Mouse (Mus musculus) mature B cell (primary cell): ENCODE data around the gene Slc16a9.
"Not testable (repeated sequence)": the region's sequence is repeated elsewhere in the genome, so short reads cannot be mapped to it uniquely, and the experiment has no call there.

Source experiments
- in situ Hi-C: fragments of 300-500 bp; cut with MboI; formaldehyde crosslinking; loops from 2 replicates; pipeline ENCODE4 v1.14.3; 2019

Gene Slc16a9

GRCm38 (mm10) chr10:70244921-70245558 lies at the start of gene Slc16a9:
TSS of gene Slc16a9 (plus strand) at chr10:70245100.
- in situ Hi-C loops, result no loop called here

GRCm38 (mm10) chr10:70195279-70195678 lies 49.6 kb upstream of the Slc16a9 start:
- in situ Hi-C loops, result no loop called here

GRCm38 (mm10) chr10:70195786-70196185 lies 49.1 kb upstream of the Slc16a9 start:
- in situ Hi-C loops, result no loop called here

- in situ Hi-C loops, result no loop called here
These were observed 48.2 kb upstream of the Slc16a9 start for GRCm38 (mm10) chr10:70196666-70197065.

- in situ Hi-C loops, result no loop called here
These were observed 47.3 kb upstream of the Slc16a9 start for GRCm38 (mm10) chr10:70197601-70198000.

- in situ Hi-C loops, result no loop called here
These were observed 46.9 kb upstream of the Slc16a9 start for GRCm38 (mm10) chr10:70198012-70198411.

- in situ Hi-C loops, result no loop called here
These were observed 45.9 kb upstream of the Slc16a9 start for GRCm38 (mm10) chr10:70198951-70199463.

- in situ Hi-C loops, result no loop called here
These were observed 45.3 kb upstream of the Slc16a9 start for GRCm38 (mm10) chr10:70199466-70200210.

GRCm38 (mm10) chr10:70200889-70201500 lies 43.9 kb upstream of the Slc16a9 start:
- in situ Hi-C loops, result no loop called here

GRCm38 (mm10) chr10:70204505-70205399 lies 40.1 kb upstream of the Slc16a9 start, which contains the start of gene Mrln:
TSS of gene Mrln (plus strand) at chr10:70204664.
- in situ Hi-C loops, result no loop called here

- in situ Hi-C loops, result no loop called here
These were observed 33.6 kb upstream of the Slc16a9 start for GRCm38 (mm10) chr10:70211281-70211680.

- in situ Hi-C loops, result no loop called here
These were observed 23.9 kb upstream of the Slc16a9 start for GRCm38 (mm10) chr10:70220971-70221370.

GRCm38 (mm10) chr10:70222231-70222630 lies 22.7 kb upstream of the Slc16a9 start:
- in situ Hi-C loops, result not testable (repeated sequence)

GRCm38 (mm10) chr10:70224571-70224970 lies 20.3 kb upstream of the Slc16a9 start:
- in situ Hi-C loops, result no loop called here

- in situ Hi-C loops, result no loop called here
These were observed 19.1 kb upstream of the Slc16a9 start for GRCm38 (mm10) chr10:70225760-70226159.

GRCm38 (mm10) chr10:70226608-70227007 lies 18.3 kb upstream of the Slc16a9 start:
- in situ Hi-C loops, result no loop called here

- in situ Hi-C loops, result no loop called here
These were observed 14.5 kb upstream of the Slc16a9 start for GRCm38 (mm10) chr10:70230352-70230751.

- in situ Hi-C loops, result no loop called here
These were observed 7.0 kb upstream of the Slc16a9 start for GRCm38 (mm10) chr10:70237936-70238335.

GRCm38 (mm10) chr10:70242751-70243444 lies 2.0 kb upstream of the Slc16a9 start:
- in situ Hi-C loops, result no loop called here

GRCm38 (mm10) chr10:70245559-70245945 lies 652 bp downstream of the Slc16a9 start:
- in situ Hi-C loops, result no loop called here

GRCm38 (mm10) chr10:70246076-70246475 lies 1.2 kb downstream of the Slc16a9 start:
- in situ Hi-C loops, result no loop called here
